Mouse (Mus musculus) NIH3T3 (cell line): ENCODE data around the gene Alg9.
"Not testable (repeated sequence)": the region's sequence is repeated elsewhere in the genome, so short reads cannot be mapped to it uniquely, and the experiment has no call there.

Experiments
- DNase-seq: peaks from one replicate; pipeline ENCODE4 v3.0.0-alpha.2; 2012; ENCODE audit warnings: low read depth

Alg9 gene

GRCm38 (mm10) chr9:50816512-50816911, 41.7 kb downstream of the Alg9 start:
- no peak for DNase-seq

GRCm38 (mm10) chr9:50818050-50818449, 43.2 kb downstream of the Alg9 start:
- DNase-seq = no peak

GRCm38 (mm10) chr9:50819716-50820115, 44.9 kb downstream of the Alg9 start:
- DNase-seq = no peak

- DNase-seq = no peak
Observed at GRCm38 (mm10) chr9:50821651-50822050, 46.8 kb downstream of the Alg9 start.

GRCm38 (mm10) chr9:50822216-50822615, 47.4 kb downstream of the Alg9 start:
- DNase-seq = no peak

GRCm38 (mm10) chr9:50823779-50824453, 49.1 kb downstream of the Alg9 start:
- no peak for DNase-seq

GRCm38 (mm10) chr9:50831514-50831913, 56.7 kb downstream of the Alg9 start:
- DNase-seq = no peak

- DNase-seq = no peak
Observed at GRCm38 (mm10) chr9:50832162-50832561, 57.3 kb downstream of the Alg9 start.

- not testable (repeated sequence) for DNase-seq
Observed at GRCm38 (mm10) chr9:50832582-50832981, 57.8 kb downstream of the Alg9 start.

- no peak for DNase-seq
Observed at GRCm38 (mm10) chr9:50833786-50834185, 59.0 kb downstream of the Alg9 start.

GRCm38 (mm10) chr9:50835068-50835705, 60.4 kb downstream of the Alg9 start:
- peak; percentile 25 for DNase-seq

GRCm38 (mm10) chr9:50836097-50836496, 61.3 kb downstream of the Alg9 start:
- no peak for DNase-seq

- no peak for DNase-seq
Observed at GRCm38 (mm10) chr9:50841079-50841789, 66.4 kb downstream of the Alg9 start.

- DNase-seq = no peak
Observed at GRCm38 (mm10) chr9:50845081-50845480, 70.3 kb downstream of the Alg9 start, which contains the start of gene Ppp2r1b. TSS of gene Ppp2r1b (plus strand) at chr9:50845301.

- DNase-seq = no peak
Observed at GRCm38 (mm10) chr9:50845547-50845946, 70.7 kb downstream of the Alg9 start.

GRCm38 (mm10) chr9:50847133-50847532, 72.3 kb downstream of the Alg9 start:
- DNase-seq = no peak

GRCm38 (mm10) chr9:50847606-50848368, 73.0 kb downstream of the Alg9 start:
- DNase-seq = no peak

GRCm38 (mm10) chr9:50848821-50849220, 74.0 kb downstream of the Alg9 start:
- no peak for DNase-seq

- DNase-seq = peak; percentile 96
Observed at GRCm38 (mm10) chr9:50849249-50849648, 74.4 kb downstream of the Alg9 start.

- DNase-seq = no peak
Observed at GRCm38 (mm10) chr9:50849755-50850154, 74.9 kb downstream of the Alg9 start.

GRCm38 (mm10) chr9:50850271-50850670, 75.5 kb downstream of the Alg9 start:
- DNase-seq = no peak

- DNase-seq = peak; percentile 51
Observed at GRCm38 (mm10) chr9:50850713-50851112, 75.9 kb downstream of the Alg9 start.
